Mouse (Mus musculus): ENCODE data around the gene Nudcd2. TPM values are rescaled to one million over a fixed set of nuclear protein-coding genes. Genes with fewer than 3 reads are reported as not detected.

Nudcd2 gene
- total and polyA plus RNA-seq, 3 experiments, result 154 to 176 (median 171) TPM

- no peaks in the 10 kb centered on the region for H3K9me3 ChIP-seq (replicated peaks; ENCODE audit: insufficient read depth, low read length)
- no peaks in the 10 kb centered on the region for H3K27me3 ChIP-seq (ENCODE audit: control insufficient read depth in 1 of 2, insufficient read depth in 2 of 2, low read length in 2 of 2)
- DNase-seq (ENCODE audit: low read depth, low spot score), result peak; percentile 98
- H3K36me3 ChIP-seq (ENCODE audit: control insufficient read depth in 1 of 2, insufficient read depth in 2 of 2, low read length in 2 of 2), result peaks cover 0 to 20% of the 10 kb centered on the region in 2 experiments; a peak in 3 of 4 replicates
- peak overlapping the region; percentile 88 to 89 for H3K4me3 ChIP-seq (ENCODE audit: control insufficient read depth in 1 of 2, insufficient read depth in 1 of 2, low read depth in 2 of 2, low read length in 2 of 2)
- H3K4me1 ChIP-seq (ENCODE audit: control insufficient read depth in 1 of 2, insufficient read depth in 2 of 2, low read length in 2 of 2), result peaks cover 0 to 17% of the 10 kb centered on the region in 2 experiments
- peak overlapping the region; percentile 99 for H3K27ac ChIP-seq (ENCODE audit: control insufficient read depth, low read depth, low read length)
- H3K9ac ChIP-seq (ENCODE audit: control insufficient read depth, low read depth, low read length, poor library complexity, severe bottlenecking), result peak overlapping the region; percentile 86
- peaks cover 42% of the 10 kb centered on the region for H3K79me2 ChIP-seq (ENCODE audit: control insufficient read depth, insufficient read depth, low read length, poor library complexity)
- TF ChIP-seq ZNF384 (IDR thresholded peaks at IDR 0.05; ENCODE audit: low read depth, low read length), result no peak
- TF ChIP-seq TCF12 (IDR thresholded peaks at IDR 0.05; ENCODE audit: low read depth, low read length), result peak; percentile 51; the same call in 1 of the 2 replicates
- peak; percentile 91 for TF ChIP-seq TBP (IDR thresholded peaks at IDR 0.05; ENCODE audit: low read depth, low read length)
- TF ChIP-seq HCFC1 (IDR thresholded peaks at IDR 0.05; ENCODE audit: low read depth, low read length), result peak; percentile 84
- no peak for TF ChIP-seq ZC3H11A (IDR thresholded peaks at IDR 0.05; ENCODE audit: low read depth, low read length)
- no peak for TF ChIP-seq CHD2 (IDR thresholded peaks at IDR 0.05; ENCODE audit: low read length)
- peak; percentile 33; the same call in 1 of the 2 replicates for TF ChIP-seq BHLHE40 (IDR thresholded peaks at IDR 0.05; ENCODE audit: borderline replicate concordance, low read depth, low read length)
- no peak; the same call in 1 of the 2 replicates for TF ChIP-seq KAT2A (conservative IDR thresholded peaks at IDR 0.05; ENCODE audit: low read depth, low read length)
- TF ChIP-seq MYB (IDR thresholded peaks at IDR 0.05; ENCODE audit: low read depth, low read length), result no peak
- no peak for TF ChIP-seq GABPA (IDR thresholded peaks at IDR 0.05; ENCODE audit: low read depth, low read length)
- peak; percentile 98 for TF ChIP-seq SIN3A (IDR thresholded peaks at IDR 0.05; ENCODE audit: low read length)
- no peak for TF ChIP-seq JUND (IDR thresholded peaks at IDR 0.05; ENCODE audit: low read depth, low read length)
- TF ChIP-seq RAD21 (IDR thresholded peaks at IDR 0.05; ENCODE audit: low read depth, low read length), result no peak
- peak in 1 of 2 experiments; percentile 28; a peak in 1 of 4 replicates for TF ChIP-seq EP300 (IDR thresholded peaks at IDR 0.05; ENCODE audit: low read depth in 1 of 2, low read length in 2 of 2)
- no peak for TF ChIP-seq UBTF (IDR thresholded peaks at IDR 0.05; ENCODE audit: borderline replicate concordance, insufficient read depth, low read depth, low read length)
- peak; percentile 90 for TF ChIP-seq USF1 (IDR thresholded peaks at IDR 0.05; ENCODE audit: low read depth, low read length)
- TF ChIP-seq ELF1 (IDR thresholded peaks at IDR 0.05; ENCODE audit: low read depth, low read length), result peak; percentile 99
- TF ChIP-seq MEF2A (IDR thresholded peaks at IDR 0.05; ENCODE audit: extremely low read depth, insufficient replicate concordance, low read depth, low read length, poor library complexity, severe bottlenecking), result no peak
- 0 out of 2 replicates have a peak, but pooled peaks have one; percentile 7 for TF ChIP-seq ETS1 (IDR thresholded peaks at IDR 0.05; ENCODE audit: low read depth, low read length)
- TF ChIP-seq MYC (IDR thresholded peaks at IDR 0.05; ENCODE audit: low read depth, low read length), result peak; percentile 94
- TF ChIP-seq NRF1 (IDR thresholded peaks at IDR 0.05; ENCODE audit: insufficient read depth, low read depth, low read length, poor library complexity, severe bottlenecking), result peak; percentile 20; the same call in 1 of the 2 replicates
- no peak; the same call in 1 of the 2 replicates for TF ChIP-seq MAZ (IDR thresholded peaks at IDR 0.05; ENCODE audit: low read depth, low read length)
- TF ChIP-seq USF2 (IDR thresholded peaks at IDR 0.05; ENCODE audit: borderline replicate concordance in 1 of 2, insufficient read depth in 1 of 2, low read depth in 1 of 2, low read length in 2 of 2), result no peak
- no peak for TF ChIP-seq ZKSCAN1 (IDR thresholded peaks at IDR 0.05; ENCODE audit: low read depth, low read length)
- TF ChIP-seq MXI1 (IDR thresholded peaks at IDR 0.05; ENCODE audit: low read depth, low read length), result peak; percentile 98
- TF ChIP-seq ZMIZ1 (IDR thresholded peaks at IDR 0.05; ENCODE audit: low read depth, low read length), result 0 out of 2 replicates have a peak, but pooled peaks have one; percentile 57
- TF ChIP-seq SMC3 (IDR thresholded peaks at IDR 0.05; ENCODE audit: low read depth, low read length), result no peak
- no peak for TF ChIP-seq TAL1 (IDR thresholded peaks at IDR 0.05; ENCODE audit: low read length)
- no peak for TF ChIP-seq E2F4 (IDR thresholded peaks at IDR 0.05; ENCODE audit: borderline replicate concordance, low read depth, low read length)
- no peak for TF ChIP-seq CTCF (IDR thresholded peaks at IDR 0.05 in 2 of 3, conservative IDR thresholded peaks at IDR 0.05 in 1 of 3; ENCODE audit: control insufficient read depth in 1 of 3, insufficient read depth in 1 of 3, low read depth in 2 of 3, low read length in 3 of 3, poor library complexity in 1 of 3, severe bottlenecking in 1 of 3)
- TF ChIP-seq RCOR1 (IDR thresholded peaks at IDR 0.05; ENCODE audit: low read depth, low read length), result no peak
- TF ChIP-seq POLR2AphosphoS2 (IDR thresholded peaks at IDR 0.05; ENCODE audit: low read length), result peak; percentile 91
- TF ChIP-seq GATA1 (IDR thresholded peaks at IDR 0.05; ENCODE audit: low read depth, low read length), result no peak
- peak; percentile 88 to 91 for TF ChIP-seq POLR2A (IDR thresholded peaks at IDR 0.05; ENCODE audit: control insufficient read depth in 1 of 2, insufficient read depth in 1 of 2, low read depth in 1 of 2, low read length in 2 of 2, poor library complexity in 1 of 2)
- TF ChIP-seq MAFK (IDR thresholded peaks at IDR 0.05; ENCODE audit: borderline replicate concordance, low read depth, low read length), result no peak
Observed at GRCm38 (mm10) chr11:40692511-40693365, 40.7 kb upstream of the Nudcd2 start.

Data from MEL (cell line).